Comparison of ENCODE assay signal across 40 mouse cellular contexts in the genomic region with DNA sequence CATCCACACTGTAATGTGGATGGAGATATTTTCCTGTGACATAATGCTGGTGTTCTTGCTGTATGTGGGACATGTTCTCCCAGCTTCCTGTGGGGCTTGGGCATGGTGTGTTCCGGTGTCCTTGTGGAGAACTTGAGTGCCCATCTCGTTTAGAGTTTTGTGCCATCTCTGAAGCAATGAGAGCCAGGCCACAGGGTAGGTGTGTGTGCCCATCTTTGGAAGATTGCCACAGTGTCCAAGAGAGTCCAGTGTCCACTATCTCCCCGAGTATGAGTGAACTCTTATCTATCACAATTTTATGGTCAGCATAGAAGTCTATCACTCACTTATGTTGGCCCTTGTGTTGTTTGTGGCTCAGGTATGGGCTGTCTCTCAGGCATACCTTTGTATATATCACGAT. TPM values are rescaled to one million over a fixed set of nuclear protein-coding genes. Genes with fewer than 3 reads are reported as not detected.
"Had no signal": no experiment of that assay in that cellular context is flagged by ENCODE, and none has a peak within 500 bp of the region (broad histone marks: within the 10 kb centered on the region; RNA-seq: fewer than 3 reads in every experiment).

No protein-coding gene starts in this region.

- H3K27ac ChIP-seq: left cerebral cortex, adult 2 months; limb, embryonic 10.5 days; limb, embryonic 12.5 days; limb, embryonic 13.5 days; limb, embryonic 15.5 days; liver, embryonic 12.5 days; liver, embryonic 13.5 days; liver, embryonic 14.5 days; liver, embryonic 15.5 days; lung, embryonic 15.5 days; macrophage; midbrain, embryonic 10.5 days; midbrain, embryonic 12.5 days; midbrain, embryonic 13.5 days; midbrain, embryonic 15.5 days; neural tube, embryonic 12.5 days had no signal

- H3K9ac ChIP-seq: limb, embryonic 12.5 days; limb, embryonic 13.5 days; limb, embryonic 15.5 days; liver, embryonic 12.5 days; liver, embryonic 13.5 days; liver, embryonic 14.5 days; liver, embryonic 15.5 days; liver, postnatal 0 days; lung, embryonic 14.5 days; lung, embryonic 15.5 days; midbrain, embryonic 12.5 days; midbrain, embryonic 13.5 days; midbrain, embryonic 15.5 days; neural tube, embryonic 12.5 days had no signal

- H3K4me3 ChIP-seq: left cerebral cortex, adult 2 months; limb, embryonic 10.5 days; limb, embryonic 12.5 days; limb, embryonic 13.5 days; limb, embryonic 15.5 days; liver, embryonic 12.5 days; liver, embryonic 13.5 days; liver, embryonic 15.5 days; lung, embryonic 15.5 days; megakaryocyte, embryonic 14.5 days; midbrain, embryonic 10.5 days; midbrain, embryonic 12.5 days; midbrain, embryonic 13.5 days; midbrain, embryonic 15.5 days; neural tube, embryonic 12.5 days had no signal

- DNase-seq: left cerebral cortex, postnatal 4 days; liver; liver, embryonic 13.5 days; liver, postnatal 0 days; lung, adult 18-20 months; lung, adult 2 months; lung, embryonic 14.5 days; lung, postnatal 10 days; lung, postnatal 14 days; lung, postnatal 36 days; lung, postnatal 4 days; midbrain, embryonic 14.5 days had no signal

- H3K4me1 ChIP-seq: limb, embryonic 12.5 days; limb, embryonic 13.5 days; limb, embryonic 15.5 days; liver, embryonic 12.5 days; liver, embryonic 13.5 days; liver, embryonic 15.5 days; lung, embryonic 15.5 days; megakaryocyte, embryonic 14.5 days; midbrain, embryonic 12.5 days; midbrain, embryonic 13.5 days; neural tube, embryonic 12.5 days had no signal

- H3K27me3 ChIP-seq: limb, embryonic 12.5 days; limb, embryonic 13.5 days; limb, embryonic 15.5 days; liver, embryonic 12.5 days; liver, embryonic 13.5 days; liver, embryonic 15.5 days; lung, embryonic 15.5 days; midbrain, embryonic 12.5 days; midbrain, embryonic 13.5 days; midbrain, embryonic 15.5 days; neural tube, embryonic 12.5 days had no signal

- ATAC-seq: liver, embryonic 12.5 days; liver, postnatal 0 days; lung, postnatal 0 days; midbrain, embryonic 13.5 days; midbrain, embryonic 15.5 days; midbrain, embryonic 16.5 days had no signal

- H3K36me3 ChIP-seq: limb, embryonic 10.5 days; limb, embryonic 12.5 days; limb, embryonic 13.5 days; limb, embryonic 15.5 days; liver, embryonic 12.5 days; liver, embryonic 13.5 days; liver, embryonic 15.5 days; lung, embryonic 15.5 days; midbrain, embryonic 10.5 days; midbrain, embryonic 12.5 days; midbrain, embryonic 13.5 days; midbrain, embryonic 15.5 days; neural tube, embryonic 12.5 days had no signal

- H3K9me3 ChIP-seq: limb, embryonic 10.5 days; limb, embryonic 12.5 days; limb, embryonic 13.5 days; limb, embryonic 15.5 days; liver, embryonic 12.5 days; liver, embryonic 13.5 days; liver, embryonic 15.5 days; lung, embryonic 15.5 days; midbrain, embryonic 10.5 days; midbrain, embryonic 12.5 days; midbrain, embryonic 13.5 days; midbrain, embryonic 15.5 days; neural tube, embryonic 12.5 days had no signal

- H3K4me2 ChIP-seq: limb, embryonic 12.5 days; limb, embryonic 13.5 days; limb, embryonic 15.5 days; liver, embryonic 12.5 days; liver, embryonic 13.5 days; liver, embryonic 15.5 days; lung, embryonic 14.5 days; lung, embryonic 15.5 days; midbrain, embryonic 11.5 days; midbrain, embryonic 12.5 days; midbrain, embryonic 13.5 days; midbrain, embryonic 15.5 days; neural tube, embryonic 12.5 days had no signal

RNA-seq across cellular contexts. Expression of gene Itgb2l, which starts 47.9 kb away (rescaled TPM):
- total RNA-seq: left cerebral cortex, adult 2 months; left cerebral cortex, adult 8-10 months; left cerebral cortex, postnatal 10 days; left cerebral cortex, postnatal 14 days; left cerebral cortex, postnatal 25 days; left cerebral cortex, postnatal 36 days; left cerebral cortex, postnatal 4 days; megakaryocyte-erythroid progenitor cell, adult 5-6 weeks; midbrain, postnatal 0 days; monocyte, adult 5-6 weeks had no signal
- polyA plus RNA-seq: limb, embryonic 13.5 days; midbrain, embryonic 10.5 days; midbrain, embryonic 11.5 days; midbrain, embryonic 12.5 days; midbrain, embryonic 13.5 days; midbrain, embryonic 14.5 days; midbrain, embryonic 15.5 days; midbrain, embryonic 16.5 days; midbrain, postnatal 0 days; neural tube, embryonic 11.5 days had no signal
